Mouse (Mus musculus): ENCODE data around the gene Scamp4.

Scamp4 gene

DNA sequence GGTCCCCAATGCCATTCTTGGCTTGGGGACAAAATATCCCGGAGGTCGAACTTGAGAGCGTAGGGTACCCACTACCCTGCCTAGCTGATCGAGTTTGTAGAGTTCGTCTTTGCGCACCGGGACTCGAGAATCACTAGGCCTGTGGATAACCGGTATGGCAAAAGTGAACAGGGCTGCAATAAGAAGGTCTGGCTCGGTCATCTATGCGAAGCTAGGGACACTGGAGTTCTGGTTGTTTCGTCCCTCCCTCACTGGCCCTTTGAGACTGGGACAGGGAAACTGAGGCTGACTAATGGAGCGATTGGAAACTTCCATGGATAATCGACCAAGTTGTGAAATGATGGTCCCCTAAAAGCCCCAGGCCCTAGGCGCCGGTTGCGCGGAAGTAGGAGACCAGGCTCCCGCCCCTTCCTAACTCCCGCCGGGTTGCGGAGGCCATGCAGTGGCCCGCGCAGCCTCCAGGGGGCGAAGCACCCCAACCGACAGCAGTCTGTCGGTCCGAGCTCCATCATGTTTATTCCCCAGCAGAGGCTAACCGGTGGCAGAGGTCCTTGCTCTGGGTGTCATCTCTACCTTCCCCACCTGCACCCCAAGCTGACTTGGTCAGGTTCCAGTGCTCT, 24.4 kb upstream of the Scamp4 start:
- in situ Hi-C loops (cut with MboI, MseI) = loop anchor here (5.0 kb wide), 1 partner anchor 99 kb away; the partner anchor contains the start of gene Mknk2

DNA sequence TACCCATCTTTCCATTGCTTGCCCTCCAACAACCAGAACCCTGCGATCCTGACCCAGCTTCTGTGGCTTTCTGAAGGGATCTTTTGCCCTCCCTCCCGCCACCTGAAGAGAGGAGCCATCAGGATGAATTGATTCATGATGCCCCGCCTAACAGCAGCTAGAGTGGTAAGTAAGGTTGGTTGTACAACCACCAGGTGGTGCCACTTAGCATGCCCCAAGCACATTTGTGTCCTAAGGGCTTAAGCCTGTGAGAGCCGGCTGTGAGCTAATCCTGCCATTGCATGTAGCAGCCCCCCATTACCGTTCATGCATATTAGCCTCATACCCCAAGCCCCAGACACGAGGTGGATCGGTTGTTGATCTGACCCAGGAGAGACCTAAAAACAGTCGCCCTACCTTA, 23.8 kb upstream of the Scamp4 start:
- in situ Hi-C loops (cut with MboI, MseI) = loop anchor here (5.0 kb wide), 1 partner anchor 98 kb away; the partner anchor contains the start of gene Mknk2

DNA sequence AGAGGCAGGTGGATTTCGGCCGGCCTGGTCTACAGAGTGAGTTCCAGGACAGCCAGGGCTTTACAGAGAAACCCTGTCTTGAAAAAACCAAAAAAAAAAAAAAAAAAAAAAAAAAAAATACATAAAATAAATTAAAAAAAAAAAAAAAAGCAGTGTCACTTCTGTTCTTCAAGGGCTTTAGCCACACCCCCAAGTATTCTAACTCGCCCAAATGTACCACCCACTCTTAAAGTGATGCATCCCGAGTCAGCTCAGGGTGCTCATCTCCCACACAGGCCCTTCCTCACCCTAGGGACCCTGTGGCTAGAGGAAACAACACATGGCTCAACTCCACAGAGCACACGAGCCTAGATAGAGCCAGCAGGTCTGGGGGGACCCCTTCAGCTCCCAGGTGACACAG, 19.6 kb upstream of the Scamp4 start:
- in situ Hi-C loops (cut with MboI, MseI) = no loop called here

DNA sequence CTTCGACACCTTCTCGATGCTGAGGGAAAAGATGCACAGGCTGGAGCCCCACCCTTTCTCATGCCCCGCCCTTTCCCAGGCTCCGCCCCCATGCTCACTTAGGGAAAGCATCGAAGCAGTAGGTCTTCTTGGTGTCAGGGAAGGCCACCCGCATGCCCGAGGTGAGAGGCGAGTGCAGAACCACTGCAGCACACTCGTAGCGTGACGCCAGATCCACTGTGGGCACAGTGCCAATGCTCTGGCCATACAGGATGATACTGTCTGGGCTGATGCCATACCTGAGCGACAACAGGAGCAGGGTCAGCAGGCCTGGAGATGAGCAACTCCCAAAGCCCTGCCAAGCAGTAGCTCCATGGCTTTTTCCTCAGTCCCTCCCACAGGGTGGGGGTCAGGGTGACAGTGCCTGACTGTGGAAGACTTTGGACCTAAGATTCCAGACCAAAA, 18.6 kb upstream of the Scamp4 start:
- in situ Hi-C loops (cut with MboI, MseI) = no loop called here

DNA sequence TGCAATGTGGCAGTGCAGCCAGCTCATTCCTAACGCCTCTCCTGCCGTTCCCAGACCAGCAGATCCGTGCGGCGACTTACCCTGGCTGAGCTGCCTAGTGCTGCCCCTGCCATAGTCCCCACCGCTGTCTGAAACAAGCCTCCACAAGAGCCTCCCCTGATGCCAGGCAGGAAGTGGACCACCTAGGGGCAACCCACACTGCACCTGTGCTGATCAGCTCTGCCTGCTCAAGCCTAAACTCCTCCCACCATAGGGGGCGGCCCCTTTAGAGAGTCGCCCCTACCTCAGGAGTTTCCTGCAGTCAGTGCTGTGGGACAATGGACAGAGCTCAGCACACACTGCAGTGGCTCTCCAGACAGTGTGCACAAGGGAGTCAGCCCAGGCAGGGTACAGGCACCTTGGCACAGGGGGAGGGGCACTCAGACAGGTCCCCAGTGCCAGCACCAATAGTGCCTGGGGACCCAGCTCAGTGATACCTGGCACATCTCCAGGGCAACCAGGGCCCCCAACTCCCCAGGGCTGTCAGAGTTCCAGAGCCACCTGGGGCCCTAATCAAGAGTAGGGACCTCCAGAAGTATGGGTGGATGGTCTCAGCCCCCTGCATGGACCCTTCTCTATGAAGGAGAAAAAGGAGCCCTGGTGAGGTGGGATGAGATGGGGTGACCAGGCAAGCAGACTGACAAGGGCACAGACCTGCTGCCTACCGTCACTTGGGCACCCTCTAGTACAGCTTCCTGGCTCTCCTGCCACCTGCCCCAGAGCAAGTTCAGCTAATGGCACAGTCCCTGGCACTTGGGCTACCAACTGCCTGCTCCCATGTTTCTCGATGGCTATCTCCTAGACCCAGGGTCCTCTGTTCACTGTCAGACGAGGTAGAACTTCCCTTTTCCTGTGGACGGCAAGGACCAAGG, 17.8 kb upstream of the Scamp4 start:
- in situ Hi-C loops (cut with MboI, MseI) = no loop called here

DNA sequence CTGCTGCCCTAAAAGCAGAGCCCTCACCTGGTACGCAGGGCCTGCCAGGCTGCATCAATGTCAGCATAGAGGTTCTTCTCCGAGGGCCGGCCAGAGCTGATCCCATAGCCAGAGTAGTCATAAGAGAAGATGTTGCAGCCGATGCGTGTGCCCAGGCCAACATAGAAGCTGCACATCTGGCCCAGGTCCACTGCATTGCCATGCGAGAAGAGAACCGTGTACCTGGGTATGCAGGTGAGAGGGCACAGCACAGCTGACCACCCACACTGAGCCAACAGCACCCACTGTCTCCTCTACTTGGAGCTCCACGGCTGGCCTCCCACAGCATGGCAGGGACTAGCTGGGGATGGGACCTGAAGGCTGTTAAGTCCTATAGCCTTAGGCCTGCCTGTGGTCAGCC, 17.1 kb upstream of the Scamp4 start:
- in situ Hi-C loops (cut with MboI, MseI) = no loop called here

DNA sequence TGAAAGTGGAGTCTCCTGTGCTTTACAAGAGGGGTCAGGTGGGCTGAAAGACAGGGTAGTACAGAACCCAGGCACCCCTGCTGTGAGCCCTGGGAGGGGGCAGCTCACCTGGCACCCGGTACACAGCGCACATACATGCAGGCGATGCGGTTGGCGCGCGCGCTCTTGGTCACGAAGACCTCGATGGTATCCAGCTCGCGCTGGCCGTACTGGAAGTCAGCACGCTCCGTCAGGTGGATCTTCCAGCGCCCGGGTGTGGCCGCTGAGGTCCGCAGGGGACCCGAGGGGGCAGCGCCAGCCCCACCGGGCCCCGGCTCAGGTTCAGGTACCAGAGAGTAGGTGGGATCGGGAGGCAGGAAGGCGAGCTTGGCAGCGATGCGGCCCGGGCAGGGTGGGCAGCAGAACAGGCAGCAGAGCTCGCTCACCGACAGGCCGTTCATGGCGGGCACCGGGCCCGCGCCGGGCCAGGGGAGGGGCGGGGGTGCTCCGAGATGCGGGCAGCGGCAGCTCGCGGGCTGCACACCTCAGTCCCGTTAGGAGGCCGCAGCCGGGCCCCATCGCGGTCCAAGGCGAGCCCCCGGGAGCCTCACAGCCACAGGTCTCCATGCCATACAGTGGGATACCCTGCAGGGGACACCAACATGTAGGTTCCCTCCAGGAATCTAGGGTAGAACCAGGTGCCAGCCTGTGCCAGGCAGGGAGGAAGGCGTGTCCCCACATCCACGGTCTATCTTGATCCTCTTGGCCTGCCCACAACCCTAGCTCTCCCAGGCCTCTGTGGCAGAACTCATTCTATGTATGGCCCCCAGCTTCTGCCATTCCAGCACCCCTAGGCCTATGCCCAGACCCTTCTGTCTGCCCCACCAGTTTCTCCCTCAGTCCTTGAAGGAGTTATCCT, 16.0 kb upstream of the Scamp4 start:
- in situ Hi-C loops (cut with MboI, MseI) = no loop called here

DNA sequence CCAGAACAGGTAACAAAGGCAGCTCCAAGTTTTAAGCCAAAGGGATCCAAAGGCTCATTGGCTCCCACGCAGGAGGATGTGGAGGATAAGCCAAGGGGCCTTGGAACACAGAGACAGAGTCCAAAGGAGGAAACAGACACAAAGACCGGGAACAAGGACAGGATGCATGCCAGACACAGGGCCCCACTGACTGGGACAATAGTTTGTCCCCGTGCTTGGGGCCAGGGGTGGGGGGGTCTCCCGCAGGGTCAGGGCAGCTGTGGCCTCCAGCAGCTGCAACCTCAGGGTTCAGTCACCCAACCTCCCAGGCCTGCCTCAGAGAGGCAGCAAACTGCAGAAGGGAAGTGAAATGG, 15.4 kb upstream of the Scamp4 start:
- in situ Hi-C loops (cut with MboI, MseI) = no loop called here

DNA sequence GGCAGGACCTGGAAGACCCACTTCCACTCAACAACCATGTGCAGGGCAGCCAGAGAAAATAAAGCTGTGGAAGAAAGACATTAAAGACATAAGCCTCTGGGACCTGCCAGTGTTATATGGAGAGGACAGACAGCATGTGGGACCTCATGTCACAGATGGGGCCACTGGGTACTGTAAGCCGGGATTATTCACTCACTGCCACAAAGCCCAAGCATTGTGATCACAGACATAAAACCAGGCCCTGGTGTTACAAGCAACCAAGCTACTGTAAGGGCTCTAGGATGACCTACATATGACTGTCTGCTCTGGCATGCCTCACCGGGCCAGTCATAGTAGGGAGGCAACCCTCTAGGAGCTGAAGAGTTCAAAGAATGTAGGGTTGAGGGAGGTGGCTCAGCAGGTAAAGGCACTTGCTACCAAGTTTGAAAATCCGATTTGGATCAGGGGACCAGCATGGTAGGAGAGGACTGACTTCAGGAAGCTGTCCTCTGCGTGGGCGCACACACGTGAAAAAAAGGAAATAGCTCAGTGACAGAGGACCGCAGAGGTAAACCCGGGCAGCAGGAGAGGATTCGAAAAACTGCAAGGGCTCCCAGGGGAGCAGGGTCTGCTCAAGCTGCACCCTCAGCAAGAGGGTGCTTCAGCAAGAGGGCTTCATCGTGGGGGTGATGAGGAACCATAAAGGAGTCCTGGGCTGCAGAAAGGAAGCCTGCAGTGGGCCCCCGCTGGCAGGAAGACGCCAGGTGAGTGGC, 13.4 kb upstream of the Scamp4 start:
- in situ Hi-C loops (cut with MboI, MseI) = no loop called here

DNA sequence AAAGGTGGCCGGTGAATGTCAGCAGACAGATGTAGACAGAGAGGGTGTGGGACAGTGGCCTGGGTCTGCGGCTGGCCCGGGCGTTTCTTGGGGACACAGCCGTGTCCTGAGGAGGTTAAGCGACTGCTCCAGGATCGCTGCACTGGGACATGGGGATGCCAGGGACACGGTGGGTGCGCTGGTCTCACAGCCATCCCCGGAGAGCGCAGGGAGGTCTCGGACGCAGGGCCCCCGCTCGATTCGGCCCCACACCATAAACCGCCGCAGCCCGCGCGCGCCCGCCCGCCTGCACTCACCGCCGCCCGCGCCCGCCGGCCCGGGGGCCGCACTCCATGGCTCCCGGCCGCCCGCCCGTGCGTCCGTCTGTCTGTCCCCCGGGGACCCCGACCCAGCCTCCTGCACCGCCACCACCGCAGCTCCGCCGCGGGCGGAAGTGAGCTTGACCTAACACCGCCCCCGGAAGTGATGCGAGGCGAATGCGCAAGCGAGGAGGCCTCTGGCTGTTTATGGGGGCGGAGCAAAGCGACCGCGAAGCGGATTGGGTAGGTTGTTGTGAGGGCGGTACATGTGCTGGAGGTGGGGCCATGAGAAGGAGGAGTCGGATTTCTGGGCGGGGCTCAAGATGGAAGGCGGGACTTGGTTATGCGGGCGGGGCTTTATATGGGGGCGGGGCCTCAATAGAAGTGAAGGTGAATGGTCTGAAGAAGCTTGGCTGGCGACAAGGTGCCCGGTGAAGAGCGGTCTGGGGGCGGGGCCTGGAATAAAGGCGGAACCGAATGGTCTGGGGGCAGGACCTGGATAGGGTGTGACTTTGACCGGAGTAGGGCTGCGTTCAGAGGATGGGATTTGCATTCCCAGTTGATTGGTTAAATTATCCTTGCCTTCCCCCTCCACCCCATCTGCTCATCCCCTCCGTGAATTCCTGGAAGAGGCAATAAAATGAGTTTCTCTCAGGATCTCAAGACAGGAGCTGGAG, 12.5 kb upstream of the Scamp4 start, which contains the start of gene Abhd17a:
TSS of gene Abhd17a (minus strand) at position 463 of the 976 bp plus-strand sequence.
- in situ Hi-C loops (cut with MboI, MseI) = no loop called here

DNA sequence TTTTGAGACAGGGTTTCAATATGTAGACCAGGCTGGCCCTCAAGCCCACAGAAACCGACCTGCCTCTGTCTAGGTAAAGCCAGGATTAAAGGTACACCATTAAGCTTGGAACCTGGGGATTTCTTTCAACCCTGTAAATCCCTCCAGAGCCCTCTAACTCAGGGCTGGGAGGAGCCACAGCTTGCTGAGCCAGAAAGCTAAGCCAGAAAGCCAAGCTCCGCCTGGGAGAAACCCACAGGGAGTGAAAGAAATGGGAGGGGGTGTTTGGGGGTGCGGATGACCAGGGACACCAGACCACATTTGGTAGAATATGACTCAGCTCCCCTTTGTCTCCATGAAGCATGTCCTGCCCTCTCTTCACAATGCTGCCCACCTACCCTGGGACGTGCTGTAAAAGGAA, 6.4 kb upstream of the Scamp4 start:
- in situ Hi-C loops (cut with MboI, MseI) = no loop called here

DNA sequence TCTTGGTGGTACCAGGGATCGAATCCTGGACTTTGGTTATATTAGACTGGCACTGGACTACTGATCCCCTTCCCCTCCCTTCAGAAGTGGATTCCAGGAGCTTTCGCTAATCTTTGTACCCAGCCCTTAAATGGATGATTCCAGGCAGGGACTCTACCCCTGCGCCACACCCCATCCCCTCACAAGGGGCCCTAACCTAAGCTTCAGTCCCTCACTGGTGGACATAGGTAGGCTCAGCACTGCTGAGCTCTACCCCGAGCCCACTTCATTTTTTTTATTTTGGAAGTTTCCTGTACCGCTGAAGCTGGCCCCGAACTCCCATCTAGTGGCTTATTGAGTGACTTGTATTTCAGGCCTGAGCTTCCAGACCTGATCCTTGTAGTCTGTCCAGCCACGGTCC, 692 bp downstream of the Scamp4 start:
- in situ Hi-C loops (cut with MboI, MseI) = loop anchor here (10.0 kb wide), 1 partner anchor 541 kb away; no protein-coding TSS in a partner anchor

DNA sequence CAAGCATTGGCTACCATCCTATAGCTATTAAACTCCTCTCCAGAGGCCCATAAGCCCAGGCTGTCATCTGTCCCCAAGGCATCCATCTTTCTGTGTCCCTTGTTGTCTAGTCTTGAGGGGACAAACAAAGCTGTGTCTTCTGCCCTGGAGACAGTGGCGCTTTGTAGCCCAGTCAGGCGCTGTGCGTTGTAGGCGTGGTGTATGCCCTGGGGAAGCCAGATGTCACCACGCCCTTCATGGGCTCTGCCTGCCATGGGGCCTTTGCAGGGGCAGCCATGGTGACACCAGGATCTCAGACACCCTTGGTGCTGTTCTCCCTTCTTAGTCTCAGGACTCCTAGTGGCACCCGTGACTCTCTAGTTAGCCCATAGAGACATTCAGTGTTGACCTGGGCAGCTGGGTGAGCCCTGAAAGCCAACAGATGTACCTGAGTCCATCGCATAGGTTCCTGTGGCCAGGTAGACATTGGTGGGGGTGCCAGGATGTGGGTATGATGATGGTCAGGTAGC, 1.4 kb downstream of the Scamp4 start:
- in situ Hi-C loops (cut with MboI, MseI) = loop anchor here (10.0 kb wide), 1 partner anchor 541 kb away; no protein-coding TSS in a partner anchor

DNA sequence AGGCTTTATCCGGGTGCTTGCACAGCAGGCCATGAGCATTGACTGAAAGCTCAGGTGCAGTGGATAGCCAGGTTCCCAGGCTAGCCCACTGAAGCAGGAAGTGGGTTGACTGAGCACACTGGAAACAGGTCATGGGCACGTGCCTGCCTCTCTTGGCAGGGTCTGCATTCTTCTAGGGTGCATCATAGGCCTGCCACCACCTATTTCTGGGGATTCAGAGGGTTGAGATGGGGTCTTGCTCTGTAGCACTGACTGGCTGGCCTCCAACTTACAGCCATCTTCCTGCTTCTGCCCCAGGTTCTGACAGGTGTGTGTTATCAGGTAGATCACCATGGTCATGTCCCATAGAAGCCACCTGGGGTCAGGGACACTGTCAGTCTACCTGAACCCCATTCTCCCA, 2.3 kb downstream of the Scamp4 start:
- in situ Hi-C loops (cut with MboI, MseI) = loop anchor here (10.0 kb wide), 1 partner anchor 540 kb away; no protein-coding TSS in a partner anchor

DNA sequence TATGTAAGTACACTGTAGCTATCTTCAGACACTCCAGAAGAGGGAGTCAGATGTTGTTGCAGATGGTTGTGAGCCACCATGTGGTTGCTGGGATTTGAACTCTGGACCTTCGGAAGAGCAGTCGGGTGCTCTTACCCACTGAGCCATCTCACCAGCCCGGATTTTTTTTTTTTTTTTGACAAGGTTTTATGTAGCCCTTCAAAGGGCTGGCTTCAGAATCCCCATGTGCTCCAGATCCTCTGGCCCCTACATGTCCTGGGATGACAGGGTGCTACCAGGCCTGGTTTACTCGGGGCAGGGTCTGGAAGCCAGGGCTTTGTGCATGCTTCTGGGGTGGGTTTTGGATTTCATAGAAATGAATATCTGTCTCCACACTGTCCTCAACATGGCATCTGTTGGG, 3.0 kb downstream of the Scamp4 start, which contains the start of gene Gm49322:
TSS of gene Gm49322 (plus strand) at position 301 of the 400 bp plus-strand sequence.
- in situ Hi-C loops (cut with MboI, MseI) = loop anchor here (10.0 kb wide), 1 partner anchor 539 kb away; no protein-coding TSS in a partner anchor

DNA sequence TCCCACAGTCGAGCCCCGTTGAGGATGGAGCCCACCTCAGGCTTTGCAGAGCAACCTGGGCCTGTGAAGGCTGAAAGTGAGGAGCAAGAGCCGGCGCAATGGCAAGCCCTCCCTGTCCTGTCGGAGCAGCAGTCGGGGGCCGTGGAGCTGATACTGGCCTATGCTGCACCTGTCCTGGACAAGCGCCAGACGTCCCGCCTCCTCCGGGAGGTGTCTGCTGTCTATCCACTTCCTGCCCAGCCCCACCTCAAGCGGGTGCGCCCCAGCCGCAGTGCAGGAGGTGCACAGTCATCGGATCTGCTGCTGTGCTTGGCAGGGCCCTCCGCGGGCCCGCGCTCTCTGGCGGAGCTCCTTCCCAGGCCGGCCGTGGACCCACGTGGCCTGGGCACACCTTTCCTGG, 3.6 kb downstream of the Scamp4 start:
- in situ Hi-C loops (cut with MboI, MseI) = loop anchor here (10.0 kb wide), 1 partner anchor 538 kb away; no protein-coding TSS in a partner anchor

DNA sequence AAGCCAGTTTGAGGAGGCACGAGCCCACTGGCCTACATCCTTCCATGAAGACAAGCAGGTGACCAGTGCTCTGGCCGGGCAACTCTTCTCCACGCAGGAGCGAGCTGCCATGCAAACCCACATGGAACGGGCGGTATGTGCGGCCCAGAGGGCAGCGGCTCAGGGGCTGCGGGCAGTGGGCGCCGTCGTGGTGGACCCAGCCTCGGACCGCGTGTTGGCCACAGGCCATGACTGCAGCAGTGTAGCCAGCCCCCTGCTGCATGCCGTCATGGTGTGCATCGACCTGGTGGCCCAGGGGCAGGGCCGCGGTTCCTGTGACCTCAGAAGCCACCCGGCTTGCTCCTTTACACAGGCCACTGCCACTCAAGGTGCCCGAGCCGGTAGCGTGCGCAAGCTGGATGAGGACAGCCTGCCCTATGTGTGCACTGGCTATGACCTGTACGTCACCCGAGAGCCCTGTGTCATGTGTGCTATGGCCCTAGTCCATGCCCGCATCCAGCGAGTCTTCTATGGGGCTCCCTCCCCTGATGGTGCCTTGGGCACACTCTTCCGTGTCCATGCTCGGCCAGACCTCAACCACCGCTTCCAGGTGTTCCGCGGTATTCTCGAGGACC, 4.2 kb downstream of the Scamp4 start:
- in situ Hi-C loops (cut with MboI, MseI) = loop anchor here (10.0 kb wide), 1 partner anchor 538 kb away; no protein-coding TSS in a partner anchor

DNA sequence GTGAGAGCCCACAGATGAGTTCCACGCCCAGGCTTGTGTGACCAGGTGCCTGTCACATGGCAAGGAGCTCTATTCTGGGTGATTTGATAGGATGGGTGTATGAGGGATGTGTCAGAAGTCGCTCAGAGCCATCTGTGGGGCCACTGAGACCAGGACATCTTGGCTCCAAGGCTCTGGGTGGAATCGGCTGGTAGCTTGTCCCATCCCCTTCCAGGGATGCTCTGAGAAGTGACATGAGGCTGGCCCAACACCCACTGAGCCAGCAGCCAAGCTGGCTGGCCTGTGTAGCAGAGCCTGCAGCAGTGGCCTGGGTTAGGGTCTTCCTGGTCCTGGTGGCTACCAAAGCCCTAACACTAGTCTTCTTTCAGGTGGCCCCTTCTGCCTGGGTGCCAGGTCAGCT, 5.8 kb downstream of the Scamp4 start:
- in situ Hi-C loops (cut with MboI, MseI) = loop anchor here (10.0 kb wide), 1 partner anchor 536 kb away; no protein-coding TSS in a partner anchor
